Mouse (Mus musculus) left cerebral cortex, adult 2 months (tissue): ENCODE measurements around the gene Spint2. TPM values are rescaled to one million over a fixed set of nuclear protein-coding genes. Genes with fewer than 3 reads are reported as not detected.

Source experiments
- DNase-seq, 2 experiments: peaks; one replicate each; pipeline ENCODE4 v3.0.0; 2021 to 2022; ENCODE audit warnings: low spot score in 2 of 2, mixed read lengths in 1 of 2; ENCODE audit errors: extremely low spot score in 1 of 2
- H3K27ac ChIP-seq: fragments of 200-600 bp; 2 replicates; pipeline ENCODE4 v1.8.1; 2022
- H3K4me3 ChIP-seq: fragments of 200-600 bp; 2 replicates; pipeline ENCODE4 v1.8.1; 2022
- CTCF ChIP-seq: fragments of 200-600 bp; IDR thresholded peaks from 2 replicates; pipeline ENCODE4 v1.8.1; 2022; ENCODE audit warnings: antibody characterized with exemption, mild to moderate bottlenecking, moderate library complexity
- intact Hi-C: fragments of 180-260 bp; cut with DNase I; formaldehyde crosslinking; loops from one replicate; pipeline ENCODE4 v1.15.1; 2025
- total RNA-seq, 2 experiments: library from RNA; stranded (reverse); gene quantifications; 2 replicates each; pipeline ENCODE4 v1.2.3; 2021

Gene Spint2
- total RNA-seq, 2 experiments from 2014 or later: 26.4 to 27.8 TPM

- Histone ChIP-seq H3K4me3 (no peak overlapping the region), H3K27ac (no peak overlapping the region)
- intact Hi-C loops: loop anchor here (2.0 to 5.0 kb wide), 2 partner anchors 175 to 220 kb away; partner anchors contain the start of gene Ryr1
- no peak for DNase-seq
- no peak for TF ChIP-seq CTCF
Observed at GRCm38 (mm10) chr7:29302641-29303040, 20.9 kb upstream of the Spint2 start.

- H3K4me3 ChIP-seq: no peak overlapping the region
Observed at GRCm38 (mm10) chr7:29301127-29301566, 19.4 kb upstream of the Spint2 start.

DNA sequence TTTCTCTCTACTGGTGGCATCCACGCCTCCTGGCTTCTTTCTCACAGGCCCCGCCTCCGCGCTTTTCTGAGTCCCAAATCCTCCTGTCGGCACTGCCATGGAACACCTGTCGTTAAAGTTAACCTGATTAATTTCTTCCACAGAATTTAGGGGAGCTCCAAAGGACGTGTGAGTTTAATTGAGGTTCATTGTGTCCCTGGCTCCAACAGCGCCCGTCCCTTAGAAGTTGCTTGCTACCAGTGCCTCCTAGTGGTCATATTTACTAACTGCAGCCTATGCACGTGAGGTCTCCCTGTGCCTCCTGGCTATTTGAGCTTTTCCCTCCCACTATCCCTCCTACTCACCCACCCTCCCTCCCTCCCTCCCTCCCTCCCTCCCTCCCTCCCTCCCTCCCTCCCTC, 15.3 kb upstream of the Spint2 start:
- H3K27ac ChIP-seq: no peak overlapping the region
- no peak overlapping the region for H3K4me3 ChIP-seq
- peak; percentile 76 for TF ChIP-seq CTCF
- intact Hi-C loops: loop anchor here (5.0 kb wide), 1 partner anchor 245 kb away; no protein-coding TSS in a partner anchor
- DNase-seq: peak in 1 of 2 experiments; percentile 46

More at GRCm38 (mm10) chr7:29301127-29301566, 19.4 kb upstream of the Spint2 start:
- no peak overlapping the region for H3K27ac ChIP-seq
- intact Hi-C loops: loop anchor here (2.0 to 5.0 kb wide), 4 partner anchors 54 to 174 kb away; partner anchors contain the start of genes Psmd8 and Ryr1
- DNase-seq: peak; percentile 60 to 70
- peak; percentile 70 for TF ChIP-seq CTCF

- Histone ChIP-seq H3K27ac (no peak overlapping the region), H3K4me3 (no peak overlapping the region)
- intact Hi-C loops: loop anchor here (5.0 kb wide), 1 partner anchor 244 kb away; no protein-coding TSS in a partner anchor
- no peak for TF ChIP-seq CTCF
- DNase-seq: no peak
Observed at GRCm38 (mm10) chr7:29295861-29296647, 14.3 kb upstream of the Spint2 start.

DNA sequence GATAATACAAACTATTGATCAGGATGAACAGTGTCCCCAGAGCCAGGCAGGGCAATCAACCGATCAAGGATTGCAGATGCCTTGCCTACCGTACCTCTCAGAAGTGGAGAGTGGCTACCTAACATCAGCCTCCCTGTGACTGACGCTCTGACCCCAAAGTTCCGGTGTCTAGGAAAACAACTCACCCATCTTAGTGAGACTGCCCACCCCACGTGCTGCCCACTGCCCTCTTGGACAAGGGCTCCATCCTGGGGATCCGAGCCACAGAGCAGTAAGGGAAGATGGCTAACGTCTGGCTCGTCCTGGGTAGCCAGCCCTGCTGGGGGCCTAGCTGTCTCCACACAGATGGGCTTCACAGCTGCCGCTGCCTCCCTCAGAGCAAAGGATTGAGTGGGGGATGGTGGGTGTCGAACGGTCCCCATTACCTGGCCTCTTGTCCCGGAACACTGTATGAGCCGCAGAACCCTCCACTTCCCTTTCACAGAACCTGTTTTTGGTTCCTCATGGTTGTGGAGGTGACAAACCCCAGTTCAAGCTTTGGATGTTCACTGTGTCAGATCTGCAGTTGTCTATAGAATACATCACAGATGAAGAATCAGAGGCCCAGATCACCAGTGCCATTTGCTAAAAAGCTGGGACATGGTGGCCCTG, 12.5 kb upstream of the Spint2 start:
- Histone ChIP-seq H3K27ac (peak overlapping the region; percentile 11; the same call in 1 of the 2 replicates), H3K4me3 (no peak overlapping the region)
- intact Hi-C loops: no loop called here
- no peak for TF ChIP-seq CTCF
- no peak for DNase-seq

- peak overlapping the region; percentile 22 for H3K27ac ChIP-seq
- no peak for TF ChIP-seq CTCF
Observed at GRCm38 (mm10) chr7:29293131-29294065, 11.7 kb upstream of the Spint2 start.

DNA sequence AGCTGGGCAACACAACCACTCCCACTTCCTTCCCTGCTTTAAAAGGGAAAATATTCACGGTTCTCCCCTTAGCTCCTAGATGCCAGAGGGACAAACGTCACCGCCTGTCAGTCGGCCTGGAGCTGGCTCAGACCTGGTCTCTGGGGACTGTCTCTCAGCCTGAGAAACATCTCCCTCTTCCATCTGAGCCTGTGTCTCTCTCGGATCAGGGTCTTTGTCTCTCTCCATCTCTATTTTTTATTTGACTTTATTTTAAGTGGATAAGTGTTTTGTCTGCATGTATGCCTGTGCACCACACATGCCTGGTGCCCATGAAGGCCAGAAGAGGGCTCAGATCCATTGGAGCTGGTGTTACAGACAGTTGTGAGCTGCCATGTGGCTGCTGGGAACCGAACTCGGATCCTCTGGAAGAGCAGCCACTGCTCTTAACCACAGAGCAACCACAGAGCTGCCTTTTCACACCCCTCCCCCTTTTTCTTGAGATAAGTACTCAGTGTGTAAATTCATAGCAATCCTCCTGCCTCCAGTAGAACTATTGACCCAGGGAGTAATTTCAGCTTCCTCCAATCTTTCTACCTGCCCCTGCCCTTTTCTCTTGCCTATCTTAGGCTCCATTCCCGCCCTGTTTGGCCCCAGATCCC, 10.9 kb upstream of the Spint2 start:
- intact Hi-C loops: no loop called here
- H3K27ac ChIP-seq: peak overlapping the region; percentile 22
- no peak for DNase-seq

More at GRCm38 (mm10) chr7:29293131-29294065, 11.7 kb upstream of the Spint2 start:
- no peak for DNase-seq
- intact Hi-C loops: no loop called here
- no peak overlapping the region for H3K4me3 ChIP-seq

DNA sequence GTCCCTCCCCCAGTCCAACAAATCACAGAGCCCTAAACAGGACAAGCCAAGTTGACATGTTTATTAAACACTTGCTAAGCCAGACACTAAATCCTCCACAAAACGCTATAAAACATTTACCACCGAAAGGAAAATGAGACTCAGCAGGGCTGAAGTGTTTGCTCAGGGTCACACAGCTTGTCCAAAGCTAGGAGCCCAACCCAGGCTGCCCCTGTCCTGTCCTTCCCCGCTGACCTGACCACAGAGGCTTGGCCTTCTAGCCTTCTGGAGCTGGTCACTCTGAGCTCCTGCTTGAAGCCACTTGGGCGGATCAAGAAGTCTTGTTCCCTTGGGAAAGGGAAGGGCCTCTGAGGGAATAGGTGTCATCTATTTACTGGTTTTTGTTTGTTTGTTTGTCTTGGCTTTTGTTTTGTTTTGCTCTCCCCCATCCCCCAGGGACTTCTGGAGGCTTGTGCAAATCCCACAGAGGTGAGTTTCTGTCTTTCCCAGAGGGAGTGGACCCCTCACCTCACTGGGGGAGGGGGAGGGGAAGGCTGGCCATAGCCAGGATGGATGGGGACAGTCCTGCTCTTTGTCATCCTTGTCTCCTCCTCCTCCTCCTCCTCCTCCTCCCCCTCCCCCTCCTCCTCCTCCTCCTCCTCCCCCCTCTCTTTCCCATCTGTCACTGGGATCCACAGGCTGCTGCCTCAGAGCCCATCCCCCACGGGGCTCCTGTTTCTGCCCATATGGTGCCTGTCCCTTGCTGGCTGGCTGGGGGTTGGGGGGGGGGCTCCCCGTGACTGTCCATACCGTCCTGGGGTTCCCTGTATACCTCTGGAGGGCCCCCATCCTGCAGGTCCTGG, 10.1 kb upstream of the Spint2 start:
- DNase-seq: no peak
- no peak for TF ChIP-seq CTCF
- Histone ChIP-seq H3K4me3 (0 out of 2 replicates have a peak overlapping the region, but pooled peaks have one; percentile 5), H3K27ac (peak overlapping the region; percentile 73)
- intact Hi-C loops: no loop called here

More for the DNA sequence above, 10.9 kb upstream of the Spint2 start:
- no peak for TF ChIP-seq CTCF
- no peak overlapping the region for H3K4me3 ChIP-seq

- no peak for DNase-seq
- H3K4me3 ChIP-seq: 0 out of 2 replicates have a peak overlapping the region, but pooled peaks have one; percentile 5
- H3K27ac ChIP-seq: peak overlapping the region; percentile 73
- no peak for TF ChIP-seq CTCF
- intact Hi-C loops: no loop called here
Observed at GRCm38 (mm10) chr7:29290691-29291485, 9.2 kb upstream of the Spint2 start.
